Mouse (Mus musculus): Measurements from ENCODE around the gene Prkcd.

DNA sequence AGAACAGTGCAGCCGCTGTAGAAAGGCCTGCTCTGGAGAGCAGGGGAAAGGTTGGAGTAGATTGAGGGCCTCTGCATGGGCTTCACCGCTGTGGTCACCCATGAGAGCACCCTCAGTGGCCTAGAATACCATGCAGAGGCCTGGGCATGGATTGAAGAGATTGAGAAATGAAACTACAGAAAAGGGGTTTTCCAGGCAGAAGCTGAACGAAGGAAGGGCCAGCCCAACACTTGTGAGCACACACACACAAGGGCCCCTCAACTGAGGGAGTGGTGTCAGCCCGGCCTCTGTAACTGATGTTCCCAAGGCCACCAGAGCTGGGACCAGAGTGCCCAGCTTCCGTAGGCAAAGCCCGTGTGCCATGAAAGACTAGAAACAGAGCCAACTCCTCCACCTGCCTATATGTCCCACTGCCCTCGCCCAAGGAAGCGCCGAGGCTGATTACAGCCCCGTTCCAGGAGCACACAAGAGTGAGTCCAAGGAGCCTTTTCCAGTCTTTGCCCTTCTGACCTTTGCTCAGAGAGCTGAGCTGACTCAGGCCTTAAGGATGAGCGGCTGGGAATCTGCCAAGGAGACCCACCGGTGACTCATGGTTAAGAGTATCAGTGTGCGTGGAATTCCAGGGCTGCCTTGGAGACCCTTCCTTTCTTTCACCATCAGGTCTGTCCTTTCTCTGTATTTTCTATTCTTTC, 9.4 kb upstream of the Prkcd start:
- TF ChIP-seq POLR2A (IDR thresholded peaks at IDR 0.05; ENCODE audit: low read depth, low read length) = peak; percentile 43
- no peak for TF ChIP-seq CTCF (IDR thresholded peaks at IDR 0.05; ENCODE audit: extremely low read depth, insufficient read length, insufficient replicate concordance, low read depth, low read length)

Measured in small intestine, adult 2 months (tissue).